In the genomic region with DNA sequence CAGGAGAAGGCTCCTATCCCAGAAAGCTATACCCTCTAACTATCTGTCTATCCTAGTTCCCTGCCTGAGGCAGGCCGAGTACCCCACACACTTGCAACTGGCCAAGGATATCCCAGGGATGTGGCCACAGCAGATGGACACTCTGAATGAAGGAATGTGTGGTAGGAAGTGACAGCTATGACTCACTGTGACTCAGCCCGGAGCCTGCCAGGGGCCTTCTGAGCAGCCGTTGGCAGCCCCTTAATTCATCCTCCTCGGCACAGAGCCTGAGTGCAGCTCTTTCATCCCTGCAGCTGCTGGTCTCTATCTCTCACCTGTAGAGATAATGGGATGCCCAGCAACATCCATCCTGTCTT, we compare ENCODE assay signal across 9 mouse cellular contexts.
DNase-seq lines count a peak whose midpoint lies in the region; ATAC-seq lines count a peak whose summit lies in the region.
"Had no signal": no experiment of that assay in that cellular context is flagged by ENCODE, and none has a peak within 500 bp of the region (broad histone marks: within the 10 kb centered on the region; RNA-seq: fewer than 3 reads in every experiment).

No protein-coding gene starts in this region.

- no peaks in the 10 kb centered on the region for H3K36me3 ChIP-seq in intestine, embryonic 15.5 days
- H3K36me3 ChIP-seq: midbrain, embryonic 12.5 days had no signal

- WGBS in intestine, embryonic 15.5 days, result 47% methylated on average over 4 of the region's 4 CpGs

- no peak overlapping the region for H3K4me3 ChIP-seq in intestine, embryonic 15.5 days (replicated peaks)
- H3K4me3 ChIP-seq: midbrain, embryonic 12.5 days had no signal

- H3K9me3 ChIP-seq in intestine, embryonic 15.5 days, result no peaks in the 10 kb centered on the region
- H3K9me3 ChIP-seq: midbrain, embryonic 12.5 days had no signal

- ATAC-seq in intestine, embryonic 15.5 days, result no peak

- no peaks in the 10 kb centered on the region for H3K27me3 ChIP-seq in intestine, embryonic 15.5 days (replicated peaks)
- H3K27me3 ChIP-seq: midbrain, embryonic 12.5 days had no signal

- no peak overlapping the region for H3K4me2 ChIP-seq in intestine, embryonic 15.5 days (replicated peaks)
- H3K4me2 ChIP-seq: midbrain, embryonic 12.5 days had no signal

- no peak overlapping the region for H3K27ac ChIP-seq in intestine, embryonic 15.5 days
- H3K27ac ChIP-seq: midbrain, embryonic 12.5 days had no signal

- no peak overlapping the region for H3K9ac ChIP-seq in intestine, embryonic 15.5 days
- H3K9ac ChIP-seq: midbrain, embryonic 12.5 days had no signal

- peak; percentile 44 for DNase-seq in layer of hippocampus, adult 9-11 months
- no peak for DNase-seq in layer of hippocampus, adult 8-10 months (ENCODE audit: low spot score in 2 of 2)
- peak; percentile 19 to 31 for DNase-seq in adrenal gland, postnatal 4 days (ENCODE audit: low spot score in 2 of 2)
- DNase-seq in heart, adult 9 months (ENCODE audit: low spot score in 2 of 2), result peak; percentile 69 to 80
- DNase-seq in right cerebral cortex, postnatal 14 days, result peak; percentile 32
- DNase-seq in neural tube, embryonic 10.5 days (ENCODE audit: extremely low spot score, low spot score), result no peak
- no peak for DNase-seq in kidney, postnatal 36 days

- peaks cover 14% of the 10 kb centered on the region for H3K4me1 ChIP-seq in intestine, embryonic 15.5 days (replicated peaks)

Comparison
In these comparisons a context has a peak if more than half of its experiments do, and no peak if none do; other contexts are left out.
1. DNase-seq: peak in layer of hippocampus, adult 9-11 months (single experiment), adrenal gland, postnatal 4 days (2 of 2), heart, adult 9 months (2 of 2) and right cerebral cortex, postnatal 14 days (single experiment); none in layer of hippocampus, adult 8-10 months (0 of 2), neural tube, embryonic 10.5 days (single experiment) and kidney, postnatal 36 days (0 of 2).